ENCODE assay signal across 34 mouse cellular contexts in the genomic region with DNA sequence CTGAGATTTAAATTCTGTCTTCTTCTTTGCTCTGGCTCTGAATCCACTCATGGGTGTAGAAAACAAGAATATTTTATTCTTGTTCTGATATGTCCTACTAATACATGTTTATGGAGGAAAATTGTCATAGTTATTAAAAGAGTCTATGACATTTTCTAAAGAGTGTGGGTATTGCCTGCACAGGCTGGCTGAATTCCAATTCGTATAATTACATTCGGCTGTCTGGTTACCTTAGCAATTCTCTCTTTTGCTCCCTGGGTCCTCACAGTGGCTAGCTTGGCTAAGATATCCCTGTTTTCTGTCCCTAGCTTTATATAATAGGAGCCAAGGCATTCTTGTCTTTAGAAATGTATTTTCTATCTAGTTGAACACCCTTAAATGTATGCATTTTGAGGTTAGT.
"Had no signal": no experiment of that assay in that cellular context is flagged by ENCODE, and none has a peak within 500 bp of the region (broad histone marks: within the 10 kb centered on the region; RNA-seq: fewer than 3 reads in every experiment).

No protein-coding gene starts in this region.

- H3K4me3 ChIP-seq: heart, embryonic 10.5 days; heart, embryonic 12.5 days; heart, embryonic 13.5 days; heart, embryonic 15.5 days; hindbrain, embryonic 10.5 days; hindbrain, embryonic 12.5 days; hindbrain, embryonic 13.5 days; hindbrain, embryonic 15.5 days; intestine, embryonic 15.5 days; kidney, embryonic 15.5 days; layer of hippocampus, adult 2 months; left cerebral cortex, adult 2 months had no signal

- H3K9me3 ChIP-seq: heart, embryonic 10.5 days; heart, embryonic 12.5 days; heart, embryonic 13.5 days; heart, embryonic 15.5 days; hindbrain, embryonic 10.5 days; hindbrain, embryonic 12.5 days; hindbrain, embryonic 13.5 days; hindbrain, embryonic 15.5 days; intestine, embryonic 15.5 days; kidney, embryonic 15.5 days had no signal

- H3K27me3 ChIP-seq: heart, embryonic 12.5 days; heart, embryonic 13.5 days; heart, embryonic 15.5 days; hindbrain, embryonic 12.5 days; hindbrain, embryonic 13.5 days; hindbrain, embryonic 15.5 days; intestine, embryonic 15.5 days; kidney, embryonic 15.5 days had no signal

- H3K4me2 ChIP-seq: heart, embryonic 11.5 days; heart, embryonic 12.5 days; heart, embryonic 13.5 days; heart, embryonic 15.5 days; hindbrain, embryonic 12.5 days; hindbrain, embryonic 13.5 days; hindbrain, embryonic 14.5 days; hindbrain, embryonic 15.5 days; intestine, embryonic 15.5 days; kidney, embryonic 15.5 days had no signal

- H3K4me1 ChIP-seq: heart, embryonic 10.5 days; heart, embryonic 12.5 days; heart, embryonic 13.5 days; heart, embryonic 15.5 days; hindbrain, embryonic 10.5 days; hindbrain, embryonic 12.5 days; hindbrain, embryonic 13.5 days; hindbrain, embryonic 15.5 days; intestine, embryonic 15.5 days; kidney, embryonic 15.5 days had no signal

- H3K36me3 ChIP-seq: heart, embryonic 10.5 days; heart, embryonic 12.5 days; heart, embryonic 13.5 days; heart, embryonic 15.5 days; hindbrain, embryonic 10.5 days; hindbrain, embryonic 12.5 days; hindbrain, embryonic 13.5 days; hindbrain, embryonic 15.5 days; intestine, embryonic 15.5 days; kidney, embryonic 15.5 days had no signal

- ATAC-seq: inflammation-experienced regulatory T-cells, adult 6 months; intestine, embryonic 15.5 days; intestine, embryonic 16.5 days; intestine, postnatal 0 days had no signal

- H3K27ac ChIP-seq: heart, embryonic 10.5 days; heart, embryonic 13.5 days; heart, embryonic 15.5 days; hindbrain, embryonic 10.5 days; hindbrain, embryonic 12.5 days; hindbrain, embryonic 13.5 days; hindbrain, embryonic 14.5 days; hindbrain, embryonic 15.5 days; intestine, embryonic 15.5 days; kidney, embryonic 15.5 days; kidney, postnatal 0 days; layer of hippocampus, adult 2 months; left cerebral cortex, adult 2 months had no signal

- H3K9ac ChIP-seq: heart, embryonic 12.5 days; heart, embryonic 13.5 days; heart, embryonic 15.5 days; hindbrain, embryonic 12.5 days; hindbrain, embryonic 13.5 days; hindbrain, embryonic 14.5 days; hindbrain, embryonic 15.5 days; intestine, embryonic 15.5 days; kidney, embryonic 15.5 days had no signal

- DNase-seq: heart, postnatal 10 days; heart, postnatal 14 days; heart, postnatal 36 days; heart, postnatal 4 days; kidney, adult 11 months; kidney, adult 18-20 months; kidney, adult 2 months; kidney, adult 8-10 months; kidney, adult 9 months; kidney, postnatal 10 days; kidney, postnatal 14 days; kidney, postnatal 25 days; kidney, postnatal 36 days; kidney, postnatal 4 days; layer of hippocampus, adult 9-11 months; layer of hippocampus, postnatal 36 days had no signal
